Mouse (Mus musculus) gastrocnemius, adult 8-10 months (tissue): ENCODE measurements around the gene Wfikkn2. TPM values are rescaled to one million over a fixed set of nuclear protein-coding genes. Genes with fewer than 3 reads are reported as not detected.

Source experiments
- DNase-seq, 2 experiments: peaks; one replicate each; pipeline ENCODE4 v3.0.0; 2022; ENCODE audit warnings: low spot score in 2 of 2
- total RNA-seq, 4 experiments: library from RNA; stranded (reverse); gene quantifications; 2 replicates each; pipeline ENCODE4 v1.2.4; 2022

The Wfikkn2 gene
- total RNA-seq, 4 experiments from 2014 or later: 12.1 to 16.7 (median 13.5) TPM

DNA sequence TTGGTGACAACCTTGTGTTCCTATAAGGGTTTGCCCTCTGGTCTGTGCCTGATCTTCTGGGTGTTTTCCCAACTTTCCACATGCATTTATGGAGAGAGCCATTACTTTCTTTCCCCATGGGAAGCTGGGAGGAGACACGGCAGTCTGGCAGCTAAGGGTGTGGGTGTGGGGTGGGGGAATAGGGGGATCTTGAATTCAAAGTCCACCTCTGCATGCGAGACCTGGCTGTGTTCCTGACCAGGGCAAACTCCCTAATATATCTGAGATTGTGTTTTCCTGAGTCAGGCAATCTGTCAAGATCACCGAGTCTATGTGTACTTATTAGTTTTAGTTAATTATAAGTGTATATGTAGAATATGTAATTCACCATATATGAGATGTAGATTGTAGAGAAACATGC is 49.5 kb downstream of the Wfikkn2 start:
- no peak for DNase-seq

DNA sequence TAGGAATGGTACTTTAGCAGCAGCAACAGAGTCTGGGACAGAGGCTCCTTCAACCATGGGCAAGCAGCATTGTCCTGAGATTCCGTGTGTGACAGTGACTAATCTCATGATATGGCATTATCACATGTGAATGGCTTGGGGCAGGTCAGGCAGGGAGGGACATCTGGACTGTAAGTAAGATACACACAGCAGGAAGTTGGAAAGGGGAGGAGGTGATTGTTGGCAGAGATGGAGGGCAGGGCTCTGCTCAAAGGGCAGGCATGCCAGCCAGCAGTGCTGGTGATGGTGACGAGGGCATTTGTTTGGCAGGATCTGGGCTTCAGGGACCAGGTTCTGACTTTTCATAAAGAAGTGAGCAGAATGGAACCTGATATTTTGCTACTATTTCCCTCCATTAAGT is 52.7 kb downstream of the Wfikkn2 start:
- no peak for DNase-seq

DNA sequence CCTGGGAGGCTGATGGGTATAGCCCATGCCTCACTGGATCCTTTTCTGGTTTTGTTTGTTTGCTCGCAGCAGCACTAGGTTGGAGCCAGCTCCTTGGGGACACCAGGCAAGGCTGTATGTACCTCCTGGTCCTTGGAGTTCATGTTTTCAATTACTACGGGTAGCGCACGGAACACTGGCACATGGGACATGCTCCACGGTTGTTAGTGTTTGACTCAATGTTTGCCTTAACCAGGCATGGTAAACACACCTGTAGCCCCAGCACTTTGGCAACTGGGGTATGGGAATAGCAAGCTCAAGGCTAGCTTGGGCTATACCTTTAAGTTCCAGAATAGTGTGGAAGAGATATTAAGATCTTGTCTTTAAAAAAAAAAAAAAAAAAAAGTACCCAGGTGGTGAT is 55.1 kb downstream of the Wfikkn2 start:
- DNase-seq: no peak

DNA sequence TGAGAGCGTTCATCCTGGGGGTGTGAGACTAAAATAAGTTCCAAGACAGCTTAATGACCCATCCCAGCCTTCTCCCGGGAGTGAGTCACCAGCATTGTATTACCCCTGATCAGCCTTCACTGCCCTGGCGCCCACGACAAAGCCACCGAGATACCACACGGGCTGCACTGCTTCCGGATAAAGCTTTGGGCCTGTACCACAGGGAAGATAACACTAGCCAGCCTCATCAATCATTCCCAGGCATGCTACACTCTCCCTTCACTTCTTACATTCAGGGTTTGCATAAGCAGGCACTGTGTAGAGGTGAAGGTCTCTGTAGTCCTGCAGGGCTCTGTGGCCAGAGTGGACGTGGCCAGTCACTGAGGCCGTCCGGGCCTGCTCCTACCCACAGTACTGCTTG is 56.2 kb downstream of the Wfikkn2 start:
- DNase-seq: no peak

Other genes starting within 250 kb of the Wfikkn2 start
- 100 to 1,000 TPM; 142 to 167 (median 160) TPM for gene Spag9, start 249.9 kb downstream of the Wfikkn2 start, total RNA-seq
- gene Tob1, start 34.6 kb downstream of the Wfikkn2 start, total RNA-seq: 100 to 1,000 TPM; 196 to 240 (median 221) TPM
- gene Gm21885, start 35.9 kb upstream of the Wfikkn2 start, total RNA-seq: not detected
- gene Luc7l3, start 76.0 kb upstream of the Wfikkn2 start, total RNA-seq: 10 to 100 TPM; 21.7 to 37.7 (median 28.2) TPM
- 100 to 1,000 TPM; 219 to 291 (median 246) TPM for gene Ankrd40, start 82.0 kb upstream of the Wfikkn2 start, total RNA-seq
- gene Abcc3, start 147.0 kb upstream of the Wfikkn2 start, total RNA-seq: under 1 TPM; 0.17 to 0.65 (median 0.36) TPM
- gene Cacna1g, start 228.2 kb upstream of the Wfikkn2 start, total RNA-seq: 1 to 10 TPM in 2 of 4 experiments, under 1 TPM in 2; 0.63 to 1.3 (median 0.86) TPM
- gene Spata20, start 240.2 kb upstream of the Wfikkn2 start, total RNA-seq: not detected